Mouse (Mus musculus): Measurements from ENCODE around the gene Gab2. TPM values are rescaled to one million over a fixed set of nuclear protein-coding genes. Genes with fewer than 3 reads are reported as not detected.
A peak's percentile ranks its signal among the peaks of the same experiment; 100 is the strongest.

The Gab2 gene
- total RNA-seq, 2 experiments from 2014 or later: 17.4 to 18.2 TPM

DNA sequence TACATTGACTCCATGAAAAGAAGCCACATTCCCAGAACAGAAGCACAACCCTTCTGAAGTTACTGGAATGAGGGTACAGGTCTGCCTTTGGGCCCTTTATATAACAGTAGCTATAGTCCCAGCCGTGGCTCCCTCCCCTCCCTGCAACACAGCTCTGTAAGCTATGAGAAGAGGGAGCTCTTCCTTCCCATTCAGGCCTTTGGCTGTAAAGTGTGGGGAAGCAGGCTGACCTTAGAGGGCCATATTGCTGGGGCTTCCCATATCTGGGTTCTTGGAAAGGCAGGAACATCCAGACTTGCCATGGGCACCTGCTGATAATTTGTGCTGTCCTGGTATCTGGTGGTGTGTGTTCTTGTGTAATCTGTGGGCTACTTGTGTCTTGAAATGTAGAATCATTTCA lies 226.2 kb downstream of the Gab2 start:
- intact Hi-C loops (cut with DNase I): no loop called here
- no peak for DNase-seq (ENCODE audit: low spot score)

DNA sequence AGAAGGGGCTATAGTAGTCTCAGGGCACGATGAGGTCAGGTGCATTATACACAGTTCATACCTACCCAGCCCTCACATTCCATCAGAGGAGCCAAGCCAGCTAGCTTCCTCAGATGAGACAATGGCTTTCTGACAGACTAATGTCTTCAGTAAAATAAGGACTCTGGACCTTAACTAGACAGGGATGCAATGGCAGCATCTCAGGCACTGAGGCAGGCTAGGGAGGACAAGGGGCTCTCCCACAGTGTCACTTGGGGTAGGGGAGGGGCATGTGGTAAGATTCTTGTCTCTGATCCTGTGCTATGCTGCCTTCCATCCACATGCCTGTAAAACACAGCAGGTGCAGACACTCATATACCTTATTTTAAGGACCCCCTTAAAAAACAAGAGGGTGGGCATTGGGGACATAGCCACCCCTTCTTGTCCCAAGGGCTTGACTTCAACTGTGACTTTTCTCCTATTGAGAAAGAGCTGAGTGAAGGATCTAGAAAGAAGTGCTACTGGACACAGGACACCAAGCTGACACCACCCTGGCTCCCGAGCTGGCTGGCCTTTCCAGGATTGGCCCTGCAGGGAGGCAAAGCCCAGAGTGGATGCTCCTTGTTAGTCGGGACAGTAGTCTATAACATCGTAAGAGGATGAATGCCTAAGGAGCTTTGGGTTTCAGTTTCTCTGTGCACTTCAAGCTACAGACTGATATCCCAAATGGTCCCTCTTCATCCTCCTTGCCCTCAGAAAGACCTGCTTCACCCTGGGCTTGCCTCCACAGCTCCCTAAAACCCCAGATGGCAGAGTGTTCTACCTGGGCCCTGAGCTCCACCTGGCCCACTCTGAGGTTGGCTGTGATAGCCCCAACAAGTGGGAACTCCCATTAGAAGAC lies 228.3 kb downstream of the Gab2 start:
- no peak for DNase-seq (ENCODE audit: low spot score)
- intact Hi-C loops (cut with DNase I): no loop called here

DNA sequence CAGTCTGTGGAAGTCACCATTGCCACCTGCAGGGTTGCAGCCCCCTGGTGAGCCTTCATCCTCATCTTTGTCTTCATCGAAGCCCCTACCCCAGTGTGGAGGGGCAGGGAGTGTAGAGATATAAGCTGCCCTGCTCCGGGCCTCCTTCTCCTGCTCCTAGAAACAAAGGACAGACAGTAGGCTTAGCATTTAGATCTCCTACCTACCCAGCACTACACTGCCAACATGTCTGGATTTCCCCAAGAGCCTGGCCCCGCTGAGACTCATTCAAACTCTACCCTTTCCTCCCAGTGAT lies 228.9 kb downstream of the Gab2 start:
- DNase-seq (ENCODE audit: low spot score): no peak
- intact Hi-C loops (cut with DNase I): no loop called here

DNA sequence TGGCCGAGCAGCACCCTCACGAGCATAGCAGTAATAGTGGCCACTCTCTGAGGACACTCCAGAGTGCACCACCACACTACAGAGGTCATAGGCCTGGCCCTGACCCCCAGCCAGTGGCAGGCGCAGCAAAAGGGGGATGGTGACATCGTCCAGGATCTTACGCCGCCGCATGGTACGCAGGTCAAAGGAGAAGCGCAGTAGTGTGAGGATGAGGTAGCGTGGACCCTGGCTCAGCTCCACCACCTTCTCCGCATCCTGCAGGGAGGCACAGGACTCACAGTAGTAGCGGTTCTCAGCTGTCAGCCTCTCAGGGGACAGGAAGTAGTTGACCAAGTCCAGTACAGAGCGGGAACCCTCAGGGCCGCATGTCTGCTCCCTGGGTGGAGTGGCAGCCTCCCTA lies 230.2 kb downstream of the Gab2 start:
- DNase-seq (ENCODE audit: low spot score): no peak
- intact Hi-C loops (cut with DNase I): no loop called here

DNA sequence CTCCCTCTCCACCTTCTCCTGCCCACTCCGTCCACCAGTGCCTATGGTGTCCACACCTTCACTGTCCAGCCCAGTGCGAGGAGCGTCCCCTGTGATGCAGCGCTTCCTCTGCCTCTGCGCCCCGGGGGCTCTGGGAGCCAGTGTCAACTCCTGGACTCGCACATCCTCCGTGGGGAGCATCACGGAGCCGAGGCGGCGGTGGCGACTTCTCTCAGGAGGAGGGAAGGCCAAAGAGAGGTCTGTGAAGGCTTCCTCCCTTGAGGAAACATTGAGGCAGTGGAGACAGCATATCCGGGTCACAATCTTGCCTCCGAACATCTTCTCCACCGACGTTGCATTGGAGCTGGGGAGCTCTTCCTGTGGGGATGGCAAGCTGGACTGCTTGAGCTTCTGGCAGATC lies 230.8 kb downstream of the Gab2 start:
- DNase-seq (ENCODE audit: low spot score): no peak
- intact Hi-C loops (cut with DNase I): no loop called here

DNA sequence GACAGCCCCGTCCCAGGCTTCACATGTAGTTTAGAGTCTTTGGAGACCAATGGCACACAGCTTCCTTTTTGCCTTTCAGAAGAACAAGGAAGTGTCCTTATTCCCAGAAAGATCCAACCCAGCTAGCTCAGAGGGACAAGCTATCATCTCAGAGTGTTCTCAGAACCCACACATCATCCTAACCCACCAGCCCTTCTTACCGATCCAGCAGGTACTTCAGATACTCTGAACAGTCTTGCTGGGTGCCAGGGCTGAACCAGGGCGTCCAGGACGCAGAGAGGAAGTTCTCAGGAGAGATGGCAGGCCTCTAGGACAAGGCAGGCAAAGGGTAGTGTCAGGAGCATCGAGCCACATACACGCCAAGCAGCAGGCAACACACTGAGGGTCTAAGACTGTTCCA lies 231.5 kb downstream of the Gab2 start:
- no peak for DNase-seq (ENCODE audit: low spot score)
- intact Hi-C loops (cut with DNase I): no loop called here

DNA sequence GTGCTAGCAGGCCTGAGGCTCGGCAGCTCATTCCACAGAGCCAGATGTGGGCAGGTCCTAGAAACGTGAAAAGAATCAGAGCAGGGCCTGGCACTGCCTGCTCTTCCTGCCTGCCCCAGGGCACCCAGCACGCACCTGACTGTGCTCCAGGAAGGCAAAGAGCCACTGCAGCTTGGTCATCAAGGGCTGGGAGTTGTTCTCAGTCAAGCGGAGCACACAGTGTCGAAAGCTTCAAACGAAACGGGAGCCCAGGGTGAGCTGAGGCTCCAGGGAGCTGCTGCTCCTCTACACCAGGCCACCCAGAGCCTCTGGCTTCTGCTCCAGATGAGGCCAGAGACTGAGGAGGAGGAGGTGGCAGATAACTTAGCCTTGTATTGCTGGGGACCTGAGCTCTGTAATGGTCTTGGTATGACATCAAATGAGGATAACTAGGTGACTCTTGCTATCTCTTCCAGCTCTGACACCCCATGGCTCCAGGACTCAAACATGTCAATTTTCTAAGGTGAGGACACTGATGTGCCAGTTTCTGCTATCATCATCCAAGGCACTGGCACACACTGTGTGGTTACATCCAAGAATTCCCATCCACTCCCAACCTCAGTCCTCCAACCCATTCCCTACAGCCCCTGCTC lies 232.1 kb downstream of the Gab2 start:
- DNase-seq (ENCODE audit: low spot score): no peak

DNA sequence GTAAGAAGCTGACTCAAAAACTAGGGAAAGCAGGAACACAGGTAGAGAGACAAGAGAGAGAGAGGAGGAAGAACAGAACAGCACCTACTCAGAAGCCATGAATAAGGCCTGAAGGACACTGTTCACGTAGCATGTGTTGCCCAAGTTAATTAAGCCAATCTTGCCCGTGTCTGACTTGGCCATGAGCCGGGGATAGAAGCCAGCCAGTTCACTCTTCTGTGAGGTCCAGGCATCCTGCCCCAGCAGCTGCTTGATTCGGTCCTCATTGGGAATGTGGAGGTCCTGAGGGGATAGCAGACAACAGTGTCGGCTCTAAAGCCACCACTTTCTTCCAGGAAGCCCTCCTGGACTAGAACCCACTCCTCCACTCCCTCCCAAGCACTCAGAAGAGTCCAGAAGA lies 233.3 kb downstream of the Gab2 start:
- intact Hi-C loops (cut with DNase I): no loop called here

More for the DNA sequence above, 232.1 kb downstream of the Gab2 start:
- intact Hi-C loops (cut with DNase I): no loop called here

DNA sequence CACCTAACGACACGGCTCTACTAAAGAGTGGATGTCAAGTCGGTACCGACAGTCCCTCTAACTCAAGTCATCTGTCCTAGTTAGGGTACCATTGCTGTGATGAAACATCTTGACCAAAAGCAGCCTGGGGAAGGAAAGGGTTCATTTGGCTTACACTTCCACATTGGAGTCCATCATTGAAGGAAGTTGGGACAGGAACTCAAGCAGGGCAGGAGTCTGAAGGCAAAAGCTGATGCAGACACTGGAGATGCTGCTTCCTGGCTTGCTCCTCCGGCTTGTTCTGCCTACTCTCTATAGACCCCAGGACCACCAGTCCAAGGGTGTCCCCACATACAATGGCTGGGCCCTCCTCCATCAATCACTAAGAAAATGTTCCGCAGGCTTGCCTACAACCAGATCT lies 234.3 kb downstream of the Gab2 start:
- intact Hi-C loops (cut with DNase I): no loop called here

More for the DNA sequence above, 233.3 kb downstream of the Gab2 start:
- DNase-seq (ENCODE audit: low spot score): no peak

DNA sequence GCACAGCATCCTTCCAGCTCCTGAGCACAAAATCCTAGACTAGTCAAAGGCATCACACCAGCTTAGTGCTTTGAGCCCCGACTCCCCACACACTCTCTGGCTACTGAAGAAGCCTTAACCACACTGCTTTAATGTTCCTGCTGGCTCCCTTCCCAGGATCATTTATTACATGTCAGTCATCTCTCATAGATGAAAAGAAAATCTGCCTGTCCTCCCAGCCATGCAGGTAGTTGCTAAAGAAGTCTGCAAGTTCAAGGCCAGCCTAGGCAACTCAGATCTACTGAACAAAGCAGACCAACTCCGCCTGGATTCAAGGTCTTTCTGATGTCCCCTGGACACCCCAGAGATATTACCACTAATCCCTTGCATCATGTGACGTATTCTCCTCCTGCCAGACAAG lies 236.3 kb downstream of the Gab2 start:
- no peak for DNase-seq (ENCODE audit: low spot score)
- intact Hi-C loops (cut with DNase I): no loop called here

More for the DNA sequence above, 234.3 kb downstream of the Gab2 start:
- DNase-seq (ENCODE audit: low spot score): no peak

DNA sequence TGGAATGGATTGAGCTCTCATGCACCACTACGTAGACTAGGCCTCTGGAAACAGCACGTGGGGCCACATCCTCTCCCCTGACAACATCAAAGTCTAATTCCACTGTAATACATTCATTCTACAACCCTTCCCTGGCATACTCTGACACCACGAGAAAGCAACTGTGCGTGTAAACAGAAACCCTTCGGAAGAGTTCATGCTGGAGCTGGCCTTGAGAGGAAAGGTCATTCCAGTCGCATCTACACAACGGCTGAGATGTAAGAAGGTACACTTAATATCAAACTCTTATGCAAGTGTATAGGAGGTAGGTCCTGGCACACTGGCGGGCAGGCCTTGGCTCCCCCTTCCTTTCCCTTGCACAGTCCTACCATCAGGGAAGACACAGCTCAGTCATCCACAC lies 243.0 kb downstream of the Gab2 start:
- intact Hi-C loops (cut with DNase I): no loop called here
- no peak for DNase-seq (ENCODE audit: low spot score)

DNA sequence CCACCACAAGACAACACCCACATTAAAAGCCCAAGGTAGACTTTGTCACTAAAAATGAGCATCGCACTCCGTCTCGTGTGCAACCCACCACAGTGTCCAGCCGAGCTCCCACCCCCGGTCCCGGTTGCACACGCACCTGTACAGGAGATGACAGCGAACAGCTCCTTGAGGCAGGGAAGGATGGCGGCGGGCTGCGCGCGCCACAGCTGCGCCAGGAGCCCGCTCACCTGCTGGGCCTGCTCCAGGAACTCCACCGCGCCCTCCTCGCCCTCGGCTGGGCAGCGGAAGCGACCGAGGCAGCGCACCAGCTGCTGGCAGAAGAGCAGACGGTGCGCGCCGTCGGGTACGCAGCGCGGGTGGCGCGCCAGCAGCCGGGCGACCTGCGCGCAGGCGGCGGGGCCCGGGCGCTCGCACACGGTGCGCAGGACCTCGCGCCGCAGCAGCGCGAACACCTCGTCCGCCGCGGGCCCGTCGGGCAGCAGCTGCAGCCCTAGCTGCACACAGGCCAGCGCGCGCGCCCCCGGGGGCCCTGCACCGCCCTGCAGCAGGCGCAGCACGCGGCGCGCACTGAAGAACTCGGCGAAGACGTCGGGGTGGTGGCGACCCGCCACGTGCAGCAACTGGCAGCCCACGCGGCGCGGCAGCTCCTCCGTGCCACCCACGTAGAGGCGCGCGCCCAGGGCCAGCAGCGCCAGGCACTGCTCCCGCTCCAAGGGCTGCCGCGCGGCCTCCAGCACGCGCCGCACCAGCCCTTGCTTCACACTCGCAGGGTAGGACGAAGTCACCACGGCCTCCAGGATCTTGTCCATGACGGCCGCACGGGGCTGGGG lies 244.0 kb downstream of the Gab2 start:
- intact Hi-C loops (cut with DNase I): no loop called here
- no peak for DNase-seq (ENCODE audit: low spot score)

DNA sequence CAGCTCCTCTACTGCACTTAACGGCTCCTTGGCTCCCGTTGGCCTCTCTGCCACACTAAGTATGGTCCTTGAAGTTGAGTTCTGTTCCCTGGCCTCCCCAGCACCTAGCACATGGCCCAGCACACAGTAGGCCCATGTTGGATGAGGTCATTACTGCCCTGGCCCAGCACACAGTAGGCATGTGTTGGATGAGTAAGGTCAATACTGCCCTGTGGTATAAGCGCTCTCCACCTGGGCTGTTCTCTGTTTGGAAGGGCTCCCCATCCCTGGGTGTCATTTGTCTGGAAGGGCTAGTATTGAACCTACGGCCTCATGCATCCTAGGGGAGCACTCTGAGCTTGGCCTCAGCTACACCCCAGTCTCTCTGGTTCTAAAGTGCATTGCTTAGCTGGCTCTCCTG lies 246.0 kb downstream of the Gab2 start:
- DNase-seq (ENCODE audit: low spot score): no peak
- intact Hi-C loops (cut with DNase I): no loop called here

DNA sequence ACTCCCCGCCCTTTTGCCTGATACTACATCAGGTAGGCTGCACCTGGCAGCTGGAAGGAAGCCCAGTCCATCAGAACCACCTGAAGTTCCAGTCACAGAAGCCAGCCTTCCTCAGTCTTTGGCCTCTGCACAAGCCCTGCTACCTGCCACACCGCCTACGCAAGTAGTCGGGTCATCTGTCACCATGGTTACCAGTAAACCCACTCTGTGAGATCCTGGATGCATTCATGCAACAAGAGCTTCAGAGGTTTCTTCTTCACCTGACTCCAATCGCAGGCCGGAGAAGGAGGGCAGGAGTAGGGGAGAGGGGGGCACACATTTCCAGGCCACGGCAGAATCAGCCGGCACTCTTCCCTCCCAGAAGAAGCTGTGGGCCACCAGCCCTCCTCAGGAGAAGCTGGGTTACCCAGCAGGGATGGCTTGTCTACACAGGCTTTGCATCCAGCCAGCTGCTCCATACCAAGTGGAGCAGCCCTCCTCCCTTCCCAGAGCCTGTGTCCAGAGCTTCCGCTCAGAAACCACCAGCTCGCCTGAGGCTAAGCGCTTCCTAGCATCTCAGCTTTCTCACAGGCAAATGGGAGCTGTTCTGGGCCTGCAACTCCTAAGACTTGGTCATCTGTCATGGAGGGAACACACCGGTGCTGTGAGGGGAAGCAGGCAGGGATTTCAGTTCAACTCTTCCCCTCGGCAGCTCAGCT lies 247.7 kb downstream of the Gab2 start:
- DNase-seq (ENCODE audit: low spot score): no peak
- intact Hi-C loops (cut with DNase I): no loop called here

DNA sequence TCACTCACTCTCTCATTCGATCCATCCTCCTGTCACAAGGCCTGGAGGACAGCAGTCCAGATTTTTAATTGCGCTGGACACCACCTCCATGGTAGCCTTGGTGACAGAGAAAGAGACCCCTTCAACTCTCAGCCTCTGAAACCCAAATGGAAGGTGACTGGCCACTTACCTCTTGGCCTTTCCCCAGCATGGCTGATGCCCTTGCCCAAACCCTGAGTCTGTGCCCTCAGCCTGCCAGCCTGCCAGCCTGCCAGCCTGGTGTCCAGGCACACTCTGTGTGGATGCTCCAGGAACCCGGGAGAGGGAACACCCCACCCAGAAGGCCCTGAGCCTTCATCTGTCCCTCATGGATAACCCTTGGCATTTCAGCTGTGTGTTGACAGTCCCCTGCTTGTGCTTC lies 248.3 kb downstream of the Gab2 start:
- no peak for DNase-seq (ENCODE audit: low spot score)
- intact Hi-C loops (cut with DNase I): loop anchor here (10.0 kb wide), 1 partner anchor 155 kb away; the partner anchor contains the start of gene Ints4

DNA sequence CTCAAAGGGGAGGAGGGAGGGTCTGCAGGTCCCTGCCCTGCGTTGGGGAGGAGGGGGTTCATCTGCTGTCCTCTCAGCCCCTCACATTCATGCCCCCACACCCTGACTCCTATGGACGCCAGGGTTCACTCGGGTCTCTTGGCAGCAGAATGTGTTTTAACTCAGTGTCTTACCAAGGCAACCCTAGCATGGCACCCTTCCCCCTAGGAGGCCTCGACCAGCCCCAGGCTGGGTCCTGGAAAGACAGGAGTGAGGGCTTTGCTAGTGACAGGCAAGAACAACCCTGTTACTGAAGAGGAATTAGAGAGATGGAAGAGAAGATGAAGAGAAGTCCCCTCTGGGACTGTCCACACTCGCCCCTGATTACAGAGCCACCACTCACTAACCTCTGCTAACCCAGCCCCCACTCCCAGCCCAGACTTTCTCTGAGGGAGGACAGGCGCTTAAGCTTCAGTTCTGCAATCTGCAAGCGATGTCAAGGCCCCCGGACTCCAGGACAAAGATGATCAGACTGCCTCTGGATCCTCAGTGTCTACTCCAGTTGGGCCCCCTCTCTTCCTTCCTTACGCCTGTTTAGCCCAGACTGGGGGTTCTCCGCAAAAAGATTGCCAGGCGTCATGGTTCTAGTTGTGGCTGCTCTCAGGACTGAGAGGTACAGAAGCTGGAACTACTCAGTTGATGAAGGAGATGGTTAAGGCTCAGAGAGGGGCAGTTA lies 249.7 kb downstream of the Gab2 start:
- intact Hi-C loops (cut with DNase I): loop anchor here (10.0 kb wide), 1 partner anchor 154 kb away; the partner anchor contains the start of gene Ints4
- DNase-seq (ENCODE audit: low spot score): no peak

DNA sequence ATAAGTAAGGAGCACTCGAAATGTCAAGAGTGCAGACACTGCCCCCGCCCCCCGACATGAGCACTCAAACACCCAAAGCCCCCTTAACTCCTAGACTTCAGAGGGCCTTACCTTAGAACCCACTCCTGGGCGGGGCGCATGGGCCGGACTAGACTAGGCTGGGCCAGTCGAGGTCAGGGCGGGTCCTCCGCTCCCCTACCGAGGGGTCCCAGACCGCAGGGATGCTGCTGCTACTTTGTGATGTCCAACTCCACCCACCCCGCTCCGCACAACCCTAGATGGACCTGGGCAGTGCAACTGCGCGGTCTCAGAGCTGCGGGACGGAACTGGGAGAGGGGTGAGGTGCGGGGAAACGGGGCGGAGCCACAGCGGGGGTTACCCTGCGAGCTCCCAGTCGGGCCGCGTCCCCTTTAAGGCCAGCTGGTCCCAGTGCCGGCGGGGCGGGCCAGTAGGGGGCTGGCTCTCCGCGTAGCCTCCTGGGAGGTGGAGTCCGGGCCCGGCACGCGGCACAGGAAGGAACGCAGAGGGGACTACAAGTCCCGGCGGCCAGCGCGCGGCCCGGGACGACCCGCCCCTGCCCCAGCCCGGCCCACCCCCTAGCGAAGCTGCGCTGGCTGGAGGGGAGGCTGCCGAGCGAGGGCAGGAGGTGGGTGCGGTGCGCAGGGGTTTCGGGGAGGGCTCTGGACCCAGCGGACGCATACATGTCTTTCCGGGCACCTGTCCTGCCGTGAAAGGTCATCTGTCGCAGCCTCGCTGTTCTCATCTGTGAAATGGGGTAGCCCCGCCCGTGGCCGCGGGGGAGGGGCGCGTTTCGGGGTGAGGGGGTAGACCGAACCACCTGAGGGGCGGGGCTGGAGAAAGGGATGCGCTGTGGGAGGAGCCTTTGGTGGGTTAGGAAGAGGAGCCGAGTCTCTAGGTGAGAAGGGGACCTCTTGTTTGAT lies 250.6 kb downstream of the Gab2 start, which contains the start of the genes Usp35 and Kctd21:
Usp35 (minus strand) TSS at position 295 of the 941 bp plus-strand sequence.
Kctd21 (plus strand) TSS at position 602 of the 941 bp plus-strand sequence.
- intact Hi-C loops (cut with DNase I): loop anchor here (10.0 kb wide), 1 partner anchor 153 kb away; the partner anchor contains the start of gene Ints4

DNA sequence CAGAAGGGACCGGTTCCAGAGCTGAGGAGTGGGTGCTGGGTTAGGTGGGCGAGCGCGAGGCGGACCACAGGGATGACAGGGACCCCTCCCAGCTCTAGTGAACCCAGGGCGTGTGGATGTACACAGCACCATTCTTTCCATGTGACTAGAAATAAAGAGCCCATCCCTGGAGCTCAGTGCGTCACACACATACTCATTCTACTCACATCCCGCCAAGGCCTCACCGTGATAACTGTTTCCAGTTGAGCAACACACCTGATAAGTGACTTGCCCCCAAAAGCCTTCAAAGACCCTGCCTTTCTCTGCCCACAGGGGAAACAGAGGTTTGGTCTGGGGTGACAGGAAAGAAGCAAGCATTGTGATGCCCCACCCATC lies 251.3 kb downstream of the Gab2 start:
- no peak for DNase-seq (ENCODE audit: low spot score)
- intact Hi-C loops (cut with DNase I): loop anchor here (10.0 kb wide), 1 partner anchor 152 kb away; the partner anchor contains the start of gene Ints4

More for the DNA sequence above, 250.6 kb downstream of the Gab2 start, which contains the start of the genes Usp35 and Kctd21:
- peak; percentile 92 for DNase-seq (ENCODE audit: low spot score)
